10 mouse cellular contexts compared by ENCODE assay signal in genomic region chr10:41883741-41884575, GRCm38 (mm10).
DNase-seq lines count a peak whose midpoint lies in the region; ATAC-seq lines count a peak whose summit lies in the region.
"Had no signal": no experiment of that assay in that cellular context is flagged by ENCODE, and none has a peak within 500 bp of the region (broad histone marks: within the 10 kb centered on the region; RNA-seq: fewer than 3 reads in every experiment).

No protein-coding gene starts in this region.

- peaks cover 10% of the 10 kb centered on the region; the same call in 1 of the 2 replicates for H3K4me1 ChIP-seq in kidney, embryonic 14.5 days (ENCODE audit: control insufficient read depth, insufficient read depth, low read length)
- peaks cover 14% of the 10 kb centered on the region for H3K4me1 ChIP-seq in limb, embryonic 15.5 days
- H3K4me1 ChIP-seq in midbrain, embryonic 14.5 days (ENCODE audit: control insufficient read depth, insufficient read depth, low read length): peaks cover 4% of the 10 kb centered on the region; the same call in 1 of the 2 replicates
- peaks cover 59% of the 10 kb centered on the region for H3K4me1 ChIP-seq in hindbrain, embryonic 10.5 days (replicated peaks)

- H3K27me3 ChIP-seq in kidney, embryonic 14.5 days (ENCODE audit: control insufficient read depth, insufficient read depth, low read length): no peaks in the 10 kb centered on the region
- H3K27me3 ChIP-seq in limb, embryonic 15.5 days: no peaks in the 10 kb centered on the region
- no peaks in the 10 kb centered on the region for H3K27me3 ChIP-seq in midbrain, embryonic 14.5 days (ENCODE audit: control insufficient read depth, insufficient read depth, low read length)
- no peaks in the 10 kb centered on the region for H3K27me3 ChIP-seq in hindbrain, embryonic 10.5 days (ENCODE audit: insufficient read depth, poor library complexity, severe bottlenecking)
- H3K27me3 ChIP-seq: limb, embryonic 12.5 days had no signal

- H3K27ac ChIP-seq in kidney, embryonic 14.5 days (ENCODE audit: low read depth, low read length): no peak overlapping the region
- 0 out of 2 replicates have a peak overlapping the region, but pooled peaks have one; percentile 3 for H3K27ac ChIP-seq in limb, embryonic 15.5 days
- no peak overlapping the region for H3K27ac ChIP-seq in midbrain, embryonic 14.5 days (replicated peaks; ENCODE audit: low read depth, low read length)
- H3K27ac ChIP-seq in hindbrain, embryonic 10.5 days: no peak overlapping the region
- H3K27ac ChIP-seq: limb, embryonic 12.5 days had no signal

- WGBS in kidney, embryonic 14.5 days: 44% methylated on average over 8 of the region's 8 CpGs
- 32% methylated on average over 8 of the region's 8 CpGs for WGBS in limb, embryonic 15.5 days
- WGBS in midbrain, embryonic 14.5 days: 50% methylated on average over 8 of the region's 8 CpGs
- whole genome bisulfite sequencing in hindbrain, embryonic 10.5 days: 55% methylated on average over 8 of the region's 8 CpGs

- ATAC-seq in kidney, embryonic 14.5 days (ENCODE audit: low FRiP score, low TSS enrichment): no peak
- ATAC-seq in limb, embryonic 15.5 days (ENCODE audit: insufficient number of reproducible peaks, low FRiP score, low TSS enrichment, low read depth): no peak
- no peak for ATAC-seq in midbrain, embryonic 14.5 days (ENCODE audit: low FRiP score, low TSS enrichment)

- no peak overlapping the region for H3K4me2 ChIP-seq in kidney, embryonic 14.5 days (replicated peaks; ENCODE audit: low read depth, low read length)
- H3K4me2 ChIP-seq in limb, embryonic 15.5 days: no peak overlapping the region
- no peak overlapping the region for H3K4me2 ChIP-seq in midbrain, embryonic 14.5 days (ENCODE audit: low read length)
- H3K4me2 ChIP-seq: limb, embryonic 12.5 days had no signal

- H3K9ac ChIP-seq in kidney, embryonic 14.5 days (ENCODE audit: low read depth, low read length): no peak overlapping the region
- no peak overlapping the region for H3K9ac ChIP-seq in limb, embryonic 15.5 days
- no peak overlapping the region for H3K9ac ChIP-seq in midbrain, embryonic 14.5 days (replicated peaks; ENCODE audit: low read length)
- H3K9ac ChIP-seq: limb, embryonic 12.5 days had no signal

- no peak overlapping the region for H3K4me3 ChIP-seq in kidney, embryonic 14.5 days (ENCODE audit: low read length)
- H3K4me3 ChIP-seq in limb, embryonic 15.5 days: no peak overlapping the region
- H3K4me3 ChIP-seq in midbrain, embryonic 14.5 days (replicated peaks; ENCODE audit: low read depth, low read length): no peak overlapping the region
- H3K4me3 ChIP-seq in hindbrain, embryonic 10.5 days: no peak overlapping the region
- H3K4me3 ChIP-seq: limb, embryonic 12.5 days had no signal

- no peaks in the 10 kb centered on the region for H3K36me3 ChIP-seq in kidney, embryonic 14.5 days (ENCODE audit: control insufficient read depth, insufficient read depth, low read length)
- no peaks in the 10 kb centered on the region for H3K36me3 ChIP-seq in limb, embryonic 15.5 days
- H3K36me3 ChIP-seq in midbrain, embryonic 14.5 days (ENCODE audit: control insufficient read depth, insufficient read depth, low read length): no peaks in the 10 kb centered on the region
- H3K36me3 ChIP-seq in hindbrain, embryonic 10.5 days: no peaks in the 10 kb centered on the region
- H3K36me3 ChIP-seq: limb, embryonic 12.5 days had no signal

- H3K9me3 ChIP-seq in kidney, embryonic 14.5 days (ENCODE audit: control insufficient read depth, low read length): no peaks in the 10 kb centered on the region
- no peaks in the 10 kb centered on the region for H3K9me3 ChIP-seq in limb, embryonic 15.5 days
- no peaks in the 10 kb centered on the region for H3K9me3 ChIP-seq in midbrain, embryonic 14.5 days (ENCODE audit: control insufficient read depth, low read length)
- no peaks in the 10 kb centered on the region for H3K9me3 ChIP-seq in hindbrain, embryonic 10.5 days
- H3K9me3 ChIP-seq: limb, embryonic 12.5 days had no signal

- DNase-seq in kidney, adult 11 months: peak; percentile 28
- peak; percentile 47 for DNase-seq in ZHBTc4 (ENCODE audit: low read depth, low spot score)
- DNase-seq in adrenal gland, postnatal 36 days: peak; percentile 27 to 30
- no peak for DNase-seq in midbrain, embryonic 14.5 days
- DNase-seq in retina, embryonic 14.5 days (ENCODE audit: low spot score): no peak
- no peak for DNase-seq in hindbrain, embryonic 10.5 days (ENCODE audit: low spot score)
- DNase-seq: cerebellum, postnatal 10 days had no signal

Comparison
In these comparisons a context has a peak if more than half of its experiments do, and no peak if none do; other contexts are left out.
1. DNase-seq: peak in kidney, adult 11 months (single experiment), ZHBTc4 (single experiment) and adrenal gland, postnatal 36 days (2 of 2); none in midbrain, embryonic 14.5 days (single experiment), retina, embryonic 14.5 days (single experiment) and hindbrain, embryonic 10.5 days (single experiment).